23 mouse cellular contexts compared by ENCODE assay signal in the genomic region with DNA sequence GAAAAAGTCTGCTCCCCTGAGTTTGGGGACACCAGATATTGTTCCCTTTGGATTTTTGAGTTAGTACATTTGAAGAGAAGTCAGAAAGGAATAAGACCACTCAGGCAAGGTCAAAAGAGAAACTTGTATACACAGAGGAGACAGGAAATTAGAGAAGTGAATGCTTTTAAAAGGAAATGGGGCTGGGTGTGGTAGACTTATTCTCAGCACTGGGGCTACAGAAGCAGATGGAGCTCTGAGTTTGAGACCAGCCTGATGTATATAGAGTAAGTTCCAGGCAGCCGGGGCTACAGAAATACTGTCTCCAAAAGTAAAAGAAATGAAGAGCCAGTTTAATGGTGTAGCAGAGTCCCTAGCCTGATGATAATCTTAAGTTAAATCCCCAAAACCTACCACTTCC. TPM values are rescaled to one million over a fixed set of nuclear protein-coding genes. Genes with fewer than 3 reads are reported as not detected.
"Had no signal": no experiment of that assay in that cellular context is flagged by ENCODE, and none has a peak within 500 bp of the region (broad histone marks: within the 10 kb centered on the region; RNA-seq: fewer than 3 reads in every experiment).

No protein-coding gene starts in this region.

- H3K4me1 ChIP-seq: intestine, embryonic 15.5 days; kidney, embryonic 15.5 days; midbrain, embryonic 12.5 days; midbrain, embryonic 15.5 days; neural tube, embryonic 13.5 days had no signal

- H3K4me2 ChIP-seq: intestine, embryonic 15.5 days; kidney, embryonic 15.5 days; liver, embryonic 13.5 days; midbrain, embryonic 12.5 days; midbrain, embryonic 15.5 days; neural tube, embryonic 13.5 days had no signal

- H3K4me3 ChIP-seq: intestine, embryonic 15.5 days; kidney, embryonic 15.5 days; left cerebral cortex, adult 2 months; liver, embryonic 13.5 days; midbrain, embryonic 12.5 days; midbrain, embryonic 15.5 days; myocyte; neural tube, embryonic 13.5 days had no signal

- H3K27ac ChIP-seq: intestine, embryonic 15.5 days; kidney, embryonic 15.5 days; left cerebral cortex, adult 2 months; liver, embryonic 13.5 days; midbrain, embryonic 12.5 days; midbrain, embryonic 15.5 days; neural tube, embryonic 13.5 days; stomach, postnatal 0 days had no signal

- DNase-seq: kidney, adult 11 months; kidney, adult 8-10 months; kidney, postnatal 10 days; kidney, postnatal 36 days; liver, embryonic 13.5 days; lung, adult 2 months; retina, postnatal 1 day; right cerebral cortex, postnatal 25 days; thymus, adult 2 months; thymus, postnatal 14 days; thymus, postnatal 4 days had no signal

- H3K9ac ChIP-seq: intestine, embryonic 15.5 days; kidney, embryonic 15.5 days; liver, embryonic 13.5 days; midbrain, embryonic 12.5 days; midbrain, embryonic 15.5 days; neural tube, embryonic 13.5 days had no signal

- H3K27me3 ChIP-seq: intestine, embryonic 15.5 days; kidney, embryonic 15.5 days; liver, embryonic 13.5 days; midbrain, embryonic 12.5 days; midbrain, embryonic 15.5 days; neural tube, embryonic 13.5 days had no signal

- ATAC-seq: intestine, embryonic 15.5 days; midbrain, embryonic 15.5 days had no signal

- H3K9me3 ChIP-seq: intestine, embryonic 15.5 days; kidney, embryonic 15.5 days; liver, embryonic 13.5 days; midbrain, embryonic 12.5 days; midbrain, embryonic 15.5 days; neural tube, embryonic 13.5 days had no signal

RNA-seq across cellular contexts. Expression of gene Espnl, which starts 39.3 kb away (rescaled TPM):
- total RNA-seq: liver, adult 2 months had no signal
- polyA plus RNA-seq: liver, embryonic 13.5 days; liver, embryonic 16.5 days; lung, embryonic 16.5 days; stomach, embryonic 14.5 days had no signal
